Mouse (Mus musculus) CH12.LX (cell line): ENCODE results near the gene Slc9c1. TPM values are rescaled to one million over a fixed set of nuclear protein-coding genes. Genes with fewer than 3 reads are reported as not detected.

Source experiments
- DNase-seq: peaks from one replicate; pipeline ENCODE4 v3.0.0-alpha.2; 2013; ENCODE audit errors: extremely low read depth
- H3K27ac ChIP-seq: 2 replicates; pipeline ENCODE4 v1.5.1; 2012; ENCODE audit warnings: low read depth, mild to moderate bottlenecking, control low read depth, moderate library complexity; ENCODE audit not compliant: insufficient read depth
- H3K27me3 ChIP-seq: replicated peaks from 2 replicates; pipeline ENCODE3; 2012; ENCODE audit warnings: inconsistent platforms
- H3K36me3 ChIP-seq, 2 experiments: replicated peaks in 1 of 2; 2 replicates each; pipeline versions ENCODE3 to v1.6.1; 2012; ENCODE audit warnings: inconsistent platforms in 1 of 2, low read length in 1 of 2, mild to moderate bottlenecking in 1 of 2, mixed read lengths in 1 of 2, moderate library complexity in 1 of 2; ENCODE audit not compliant: control insufficient read depth in 1 of 2, insufficient read depth in 1 of 2
- H3K4me1 ChIP-seq, 2 experiments: 2 replicates each; pipeline ENCODE4 v1.6.1; 2012; ENCODE audit warnings: inconsistent platforms in 1 of 2, moderate library complexity in 1 of 2; ENCODE audit not compliant: insufficient read depth in 2 of 2, control insufficient read depth in 1 of 2
- H3K4me2 ChIP-seq: 2 replicates; pipeline ENCODE4 v1.6.1; 2012; ENCODE audit warnings: low read depth, mild to moderate bottlenecking, control low read depth; ENCODE audit not compliant: poor library complexity, insufficient read depth, severe bottlenecking
- H3K4me3 ChIP-seq, 3 experiments: fragments of 150-350 bp in 1 of 3; sonication (generic) in 1 of 3; replicated peaks in 1 of 3; 2 replicates each; pipeline versions ENCODE3 to v1.5.1; 2011 to 2012; ENCODE audit warnings: low read depth in 2 of 3, low read length in 2 of 3, mild to moderate bottlenecking in 2 of 3, moderate library complexity in 2 of 3, control low read depth in 1 of 3, improper control_type of control experiment in 1 of 3, inconsistent platforms in 1 of 3, mixed read lengths in 1 of 3; ENCODE audit not compliant: poor library complexity in 1 of 3
- H3K79me2 ChIP-seq: replicated peaks from 2 replicates; pipeline ENCODE4 v1.6.1; 2012; ENCODE audit warnings: mild to moderate bottlenecking, moderate library complexity; ENCODE audit not compliant: control insufficient read depth, poor library complexity, insufficient read depth, severe bottlenecking; ENCODE audit errors: extremely low read depth
- H3K9ac ChIP-seq: 2 replicates; pipeline ENCODE4 v1.6.1; 2012; ENCODE audit warnings: low read depth, mild to moderate bottlenecking, control low read depth, moderate library complexity; ENCODE audit not compliant: insufficient read depth
- H3K9me3 ChIP-seq: replicated peaks from 2 replicates; pipeline ENCODE3; 2012; ENCODE audit warnings: low read length, inconsistent platforms, mixed read lengths
- BHLHE40 ChIP-seq: IDR thresholded peaks from 2 replicates; pipeline ENCODE4 v1.6.1; 2011; ENCODE audit warnings: mild to moderate bottlenecking, low read depth, low read length, improper control_type of control experiment
- CHD1 ChIP-seq: IDR thresholded peaks from 2 replicates; pipeline ENCODE4 v1.6.1; 2012; ENCODE audit warnings: low read depth, low read length, improper control_type of control experiment, inconsistent platforms
- E2F4 ChIP-seq: IDR thresholded peaks from 2 replicates; pipeline ENCODE4 v1.6.1; 2011; ENCODE audit warnings: low read depth, low read length, improper control_type of control experiment; ENCODE audit not compliant: insufficient replicate concordance
- ETS1 ChIP-seq: conservative IDR thresholded peaks from 2 replicates; pipeline ENCODE4 v1.6.1; 2012; ENCODE audit warnings: low read depth, mild to moderate bottlenecking, inconsistent platforms, low read length, improper control_type of control experiment, moderate library complexity
- GABPA ChIP-seq: IDR thresholded peaks from 2 replicates; pipeline ENCODE4 v1.6.1; 2012; ENCODE audit warnings: low read depth, low read length, improper control_type of control experiment, inconsistent platforms; ENCODE audit not compliant: insufficient replicate concordance
- JUN ChIP-seq: IDR thresholded peaks from 2 replicates; pipeline ENCODE4 v1.6.1; 2011; ENCODE audit warnings: low read depth, mild to moderate bottlenecking, low read length, improper control_type of control experiment, moderate library complexity; ENCODE audit not compliant: insufficient read depth
- JUND ChIP-seq: conservative IDR thresholded peaks from 2 replicates; pipeline ENCODE4 v1.6.1; 2011; ENCODE audit warnings: low read depth, low read length, improper control_type of control experiment
- MAFK ChIP-seq: IDR thresholded peaks from 2 replicates; pipeline ENCODE4 v1.6.1; 2011; ENCODE audit warnings: low read length, improper control_type of control experiment; ENCODE audit not compliant: insufficient replicate concordance
- MAX ChIP-seq: IDR thresholded peaks from 2 replicates; pipeline ENCODE4 v1.6.1; 2011; ENCODE audit warnings: low read length, improper control_type of control experiment
- MEF2A ChIP-seq: IDR thresholded peaks from 2 replicates; pipeline ENCODE4 v1.6.1; 2014; ENCODE audit warnings: low read depth, mild to moderate bottlenecking, inconsistent platforms, low read length, improper control_type of control experiment, borderline replicate concordance
- MXI1 ChIP-seq: IDR thresholded peaks from 2 replicates; pipeline ENCODE4 v1.6.1; 2011; ENCODE audit warnings: mild to moderate bottlenecking, low read depth, low read length, improper control_type of control experiment
- POLR2A ChIP-seq: IDR thresholded peaks from 2 replicates; pipeline ENCODE4 v1.6.1; 2011; ENCODE audit warnings: low read depth, mild to moderate bottlenecking, improper control_type of control experiment, low read length
- RAD21 ChIP-seq: IDR thresholded peaks from 2 replicates; pipeline ENCODE4 v1.6.1; 2011; ENCODE audit warnings: low read depth, mild to moderate bottlenecking, low read length, improper control_type of control experiment, moderate library complexity
- RCOR1 ChIP-seq: conservative IDR thresholded peaks from 2 replicates; pipeline ENCODE4 v1.6.1; 2012; ENCODE audit warnings: low read depth, mild to moderate bottlenecking, inconsistent platforms, low read length, improper control_type of control experiment
- SIN3A ChIP-seq: IDR thresholded peaks from 2 replicates; pipeline ENCODE4 v1.6.1; 2012; ENCODE audit warnings: low read length, improper control_type of control experiment, inconsistent platforms
- TBP ChIP-seq: conservative IDR thresholded peaks from 2 replicates; pipeline ENCODE4 v1.6.1; 2011; ENCODE audit warnings: low read depth, low read length, improper control_type of control experiment
- TCF12 ChIP-seq: IDR thresholded peaks from 2 replicates; pipeline ENCODE4 v1.6.1; 2014; ENCODE audit warnings: low read depth, mild to moderate bottlenecking, inconsistent platforms, low read length, improper control_type of control experiment
- USF1 ChIP-seq: IDR thresholded peaks from 2 replicates; pipeline ENCODE4 v1.6.1; 2014; ENCODE audit warnings: low read depth, mild to moderate bottlenecking, inconsistent platforms, low read length, improper control_type of control experiment
- USF2 ChIP-seq: conservative IDR thresholded peaks from 2 replicates; pipeline ENCODE4 v1.6.1; 2011; ENCODE audit warnings: low read depth, low read length, improper control_type of control experiment
- ZC3H11A ChIP-seq: IDR thresholded peaks from 2 replicates; pipeline ENCODE4 v1.6.1; 2012; ENCODE audit warnings: low read depth, mild to moderate bottlenecking, inconsistent platforms, low read length, improper control_type of control experiment
- ZMIZ1 ChIP-seq: IDR thresholded peaks from 2 replicates; pipeline ENCODE4 v1.6.1; 2012; ENCODE audit warnings: low read depth, mild to moderate bottlenecking, inconsistent platforms, low read length, improper control_type of control experiment
- ZNF384 ChIP-seq: IDR thresholded peaks from 2 replicates; pipeline ENCODE4 v1.6.1; 2012; ENCODE audit warnings: low read depth, low read length, improper control_type of control experiment, inconsistent platforms
- dilution Hi-C: fragments of 300-500 bp; cut with MboI; formaldehyde crosslinking; loops from 2 replicates; pipeline ENCODE4 v1.14.3; 2020; ENCODE audit warnings: low sequenced_read_pairs; ENCODE audit not compliant: extremely low pct_unique_long_range_greater_than_20kb, extremely low pct_ligation_motif_present
- in situ Hi-C: fragments of 300-500 bp; cut with MboI; formaldehyde crosslinking; loops from 3 replicates; pipeline ENCODE4 v1.14.3; 2019; ENCODE audit warnings: low sequenced_read_pairs, low pct_ligation_motif_present, low pct_unique_long_range_greater_than_20kb, mixed read lengths
- polyA plus RNA-seq: library from polyadenylated mRNA; unstranded; fragments of >175 nt; gene quantifications from 2 replicates; pipeline ENCODE4 v1.2.1, GENCODE M21; 2012; ENCODE audit warnings: low read depth; ENCODE audit not compliant: insufficient read length
- total RNA-seq, 2 experiments: library from RNA; depleted of rRNA; stranded (reverse); fragments of 300-350 nt in 1 of 2; fragments of >200 nt in 1 of 2; gene quantifications; 2 replicates each; pipeline ENCODE4 v1.2.3; 2012 to 2014

Gene Slc9c1
- total and polyA plus RNA-seq, 3 experiments = not detected

GRCm38 (mm10) chr16:45653009-45653933, 118.2 kb downstream of the Slc9c1 start:
- DNase-seq = no peak
- Histone ChIP-seq H3K27ac (no peak overlapping the region), H3K27me3 (no peaks in the 10 kb centered on the region), H3K4me2 (no peak overlapping the region), H3K4me3 (no peak overlapping the region), H3K9ac (no peak overlapping the region), H3K79me2 (no peaks in the 10 kb centered on the region), H3K9me3 (no peaks in the 10 kb centered on the region), H3K4me1 (peaks cover 3 to 6% of the 10 kb centered on the region in 2 experiments; a peak in 2 of 4 replicates), H3K36me3 (no peaks in the 10 kb centered on the region)
- no peak for TF ChIP-seq RAD21
- TF ChIP-seq CHD1 = no peak
- no peak for TF ChIP-seq GABPA
- TF ChIP-seq ETS1 = no peak
- TF ChIP-seq ZC3H11A = no peak
- no peak for TF ChIP-seq E2F4
- no peak for TF ChIP-seq USF2
- TF ChIP-seq JUN = no peak
- TF ChIP-seq POLR2A = no peak
- TF ChIP-seq SIN3A = no peak
- TF ChIP-seq MAFK = no peak
- no peak for TF ChIP-seq RCOR1
- no peak for TF ChIP-seq ZNF384
- no peak for TF ChIP-seq BHLHE40
- dilution Hi-C loops (no loop called here), in situ Hi-C loops (no loop called here)

DNA sequence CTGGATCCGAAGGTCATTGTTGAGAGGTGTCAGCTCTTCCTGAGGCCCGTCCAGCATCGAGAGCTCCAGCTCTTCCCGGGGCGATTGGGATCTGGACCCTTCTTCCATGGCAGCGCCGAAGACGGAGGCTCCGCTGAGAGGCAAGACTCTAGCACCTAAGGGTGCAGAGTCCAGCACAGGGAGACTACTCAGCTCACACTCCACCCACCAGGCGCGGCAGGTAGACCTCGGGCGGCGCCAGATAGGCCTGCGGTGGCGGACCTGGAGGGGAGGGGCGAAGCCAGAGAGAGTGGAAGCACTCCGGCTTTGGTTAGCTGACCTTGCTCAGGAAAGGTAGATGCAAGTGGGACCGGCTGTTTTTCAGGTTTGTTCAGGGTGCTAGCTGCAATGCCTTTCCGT, 118.8 kb downstream of the Slc9c1 start, which contains the start of gene BC016579:
BC016579 (minus strand) TSS at position 135 of the 399 bp plus-strand sequence.
- no peaks in the 10 kb centered on the region for H3K9me3 ChIP-seq
- H3K79me2 ChIP-seq = no peaks in the 10 kb centered on the region
- no peak for DNase-seq
- no peak within 1 kb of the TSS for H3K9ac ChIP-seq
- TF ChIP-seq TCF12 (no peak), MAX (no peak), JUND (no peak), USF1 (no peak), MEF2A (no peak), RCOR1 (no peak), MXI1 (no peak), POLR2A (no peak), TBP (no peak), BHLHE40 (no peak), ZMIZ1 (no peak)
- H3K4me1 ChIP-seq = peaks cover 0 to under 1% of the 10 kb centered on the region in 2 experiments; a peak in 1 of 4 replicates
- no peak within 1 kb of the TSS for H3K27ac ChIP-seq
- no peaks in the 10 kb centered on the region for H3K27me3 ChIP-seq
- no peak within 1 kb of the TSS for H3K4me3 ChIP-seq
- no peaks in the 10 kb centered on the region for H3K36me3 ChIP-seq
- no peak within 1 kb of the TSS for H3K4me2 ChIP-seq
- in situ Hi-C loops (no loop called here), dilution Hi-C loops (no loop called here)
